Mouse (Mus musculus) adrenal gland, postnatal 10 days (tissue): ENCODE measurements around the gene Lgals1. TPM values are rescaled to one million over a fixed set of nuclear protein-coding genes. Genes with fewer than 3 reads are reported as not detected.

ENCODE experiments used
- DNase-seq: peaks from one replicate; pipeline ENCODE4 v3.0.0; 2021; ENCODE audit warnings: mixed read lengths
- microRNA-seq: library from miRNA; unstranded; fragments of <30 nt; microRNA quantifications from one replicate; pipeline ENCODE4 v1.2.0, GENCODE M21; 2021
- total RNA-seq, 2 experiments: library from RNA; stranded (reverse); gene quantifications; 2 replicates each; pipeline ENCODE4 v1.2.3; 2021

Lgals1 gene
- total RNA-seq, 2 experiments from 2014 or later = 601 to 606 TPM

GRCm38 (mm10) chr15:78937311-78937710, 10.8 kb downstream of the Lgals1 start:
- DNase-seq = no peak

- DNase-seq = no peak
Observed at GRCm38 (mm10) chr15:78937963-78938362, 11.4 kb downstream of the Lgals1 start.

GRCm38 (mm10) chr15:78940325-78940724, 13.8 kb downstream of the Lgals1 start:
- DNase-seq = no peak

GRCm38 (mm10) chr15:78942663-78943062, 16.1 kb downstream of the Lgals1 start:
- peak; percentile 90 for DNase-seq

- no peak for DNase-seq
Observed at GRCm38 (mm10) chr15:78946232-78946631, 19.7 kb downstream of the Lgals1 start.

GRCm38 (mm10) chr15:78947657-78948056, 21.1 kb downstream of the Lgals1 start, which contains the start of gene Triobp:
TSS of gene Triobp (plus strand) at chr15:78947724.
- peak; percentile 90 for DNase-seq

- DNase-seq = no peak
Observed at GRCm38 (mm10) chr15:78948152-78948725, 21.7 kb downstream of the Lgals1 start.

GRCm38 (mm10) chr15:78948883-78949282, 22.4 kb downstream of the Lgals1 start:
- no peak for DNase-seq

GRCm38 (mm10) chr15:78955663-78956062, 29.1 kb downstream of the Lgals1 start:
- no peak for DNase-seq

GRCm38 (mm10) chr15:78956351-78956750, 29.8 kb downstream of the Lgals1 start:
- no peak for DNase-seq

GRCm38 (mm10) chr15:78957021-78957420, 30.5 kb downstream of the Lgals1 start:
- DNase-seq = no peak

- no peak for DNase-seq
Observed at GRCm38 (mm10) chr15:78959537-78959936, 33.0 kb downstream of the Lgals1 start.

GRCm38 (mm10) chr15:78960088-78960487, 33.6 kb downstream of the Lgals1 start:
- peak; percentile 80 for DNase-seq

GRCm38 (mm10) chr15:78962885-78963284, 36.4 kb downstream of the Lgals1 start:
- peak; percentile 81 for DNase-seq

- DNase-seq = peak; percentile 60
Observed at GRCm38 (mm10) chr15:78971626-78972025, 45.1 kb downstream of the Lgals1 start.

GRCm38 (mm10) chr15:78973950-78974349, 47.4 kb downstream of the Lgals1 start:
- peak; percentile 75 for DNase-seq

GRCm38 (mm10) chr15:78977676-78978159, 51.2 kb downstream of the Lgals1 start:
- no peak for DNase-seq

- peak; percentile 88 for DNase-seq
Observed at GRCm38 (mm10) chr15:78978875-78979274, 52.4 kb downstream of the Lgals1 start.

Small RNA genes within 50 kb of the gene (microRNA-seq; reads per million reads assigned to microRNA genes)
- 2.3 reads per million for gene Mir6955

Other genes with a start within 250 kb of the Lgals1 start
- gene Elfn2, start 208.0 kb upstream of the Lgals1 start, total RNA-seq = 1 to 10 TPM; 2.5 to 2.9 TPM
- gene Mfng, start 153.2 kb upstream of the Lgals1 start, total RNA-seq = 10 to 100 TPM; 15.5 to 17.7 TPM
- 10 to 100 TPM; 12.0 to 12.4 TPM for gene Card10, start 123.7 kb upstream of the Lgals1 start, total RNA-seq
- 10 to 100 TPM; 40.9 to 48.6 TPM for gene Cdc42ep1, start 84.1 kb upstream of the Lgals1 start, total RNA-seq
- 1 to 10 TPM; 1.8 to 5.1 TPM for gene Lgals2, start 71.2 kb upstream of the Lgals1 start, total RNA-seq
- 10 to 100 TPM; 48.8 to 50.6 TPM for gene Gga1, start 49.5 kb upstream of the Lgals1 start, total RNA-seq
- gene Gm49510, start 27.1 kb upstream of the Lgals1 start, total RNA-seq = not detected
- gene Sh3bp1, start 27.0 kb upstream of the Lgals1 start, total RNA-seq = 10 to 100 TPM; 11.7 to 17.1 TPM
- gene Pdxp, start 12.8 kb upstream of the Lgals1 start, total RNA-seq = 1 to 10 TPM; 5.2 to 6.1 TPM
- gene Nol12, start 8.2 kb downstream of the Lgals1 start, total RNA-seq = 10 to 100 TPM; 34.4 to 35.2 TPM
- 10 to 100 TPM; 87.8 to 88.2 TPM for gene Triobp, start 21.0 kb downstream of the Lgals1 start, total RNA-seq
- 100 to 1,000 TPM; 195 to 222 TPM for gene H1f0, start 101.7 kb downstream of the Lgals1 start, total RNA-seq
- gene Galr3, start 115.2 kb downstream of the Lgals1 start, total RNA-seq = under 1 TPM; 0.30 to 0.48 TPM
- gene Ankrd54, start 136.2 kb downstream of the Lgals1 start, total RNA-seq = 10 to 100 TPM; 19.2 to 21.4 TPM
- gene Eif3l, start 148.5 kb downstream of the Lgals1 start, total RNA-seq = 100 to 1,000 TPM; 172 to 182 TPM
- 10 to 100 TPM; 29.0 to 33.4 TPM for gene Micall1, start 182.2 kb downstream of the Lgals1 start, total RNA-seq
- gene Polr2f, start 214.3 kb downstream of the Lgals1 start, total RNA-seq = 100 to 1,000 TPM; 145 TPM
- gene 1700088E04Rik, start 214.5 kb downstream of the Lgals1 start, total RNA-seq = 1 to 10 TPM; 3.5 to 3.7 TPM
- gene Sox10, start 238.5 kb downstream of the Lgals1 start, total RNA-seq = 1 to 10 TPM; 4.7 to 5.3 TPM